Mouse (Mus musculus): Measurements from ENCODE around the gene Dennd1a.
A peak's percentile ranks its signal among the peaks of the same experiment; 100 is the strongest.

The Dennd1a gene

DNA sequence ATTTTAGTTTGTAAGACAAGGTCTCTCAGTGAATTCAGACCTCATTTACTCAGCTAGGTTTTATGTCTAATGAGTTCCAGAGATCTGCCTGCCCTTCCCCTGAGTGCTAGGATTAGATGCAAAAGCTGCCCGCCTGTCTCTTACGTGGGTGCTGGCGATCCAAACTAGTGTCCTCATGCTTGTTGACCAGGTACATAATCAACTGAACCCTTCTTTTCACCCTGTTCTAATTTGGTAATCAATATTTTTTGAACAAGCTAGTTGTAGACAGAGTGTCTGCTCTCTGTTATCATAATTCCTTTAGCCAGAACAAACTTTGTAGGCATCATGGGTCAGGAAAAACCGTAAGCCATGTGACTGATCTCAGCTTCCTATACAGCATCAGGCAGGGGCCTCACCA lies 241.9 kb downstream of the Dennd1a start:
- no peak for DNase-seq (ENCODE audit: low spot score)

DNA sequence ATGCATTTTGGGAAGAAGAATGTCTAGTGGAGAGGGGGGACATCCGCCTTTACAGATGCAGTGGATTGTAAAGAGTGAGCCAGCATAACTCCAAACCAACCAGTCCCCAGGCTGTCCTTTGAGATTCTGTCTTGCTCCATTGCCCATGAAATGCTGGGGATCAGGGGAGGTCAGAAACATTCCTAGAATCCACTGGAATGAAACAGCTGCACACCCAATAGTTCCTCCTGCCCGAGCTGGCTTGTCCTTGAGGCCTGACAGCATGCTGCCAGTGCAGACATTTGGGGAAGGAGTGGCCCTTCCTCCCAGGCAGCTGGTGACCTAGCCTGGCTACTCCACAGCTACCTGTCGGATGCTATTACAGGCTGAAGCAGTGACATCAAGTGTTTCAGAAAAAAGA lies 246.3 kb downstream of the Dennd1a start:
- no peak for DNase-seq (ENCODE audit: low spot score)

DNA sequence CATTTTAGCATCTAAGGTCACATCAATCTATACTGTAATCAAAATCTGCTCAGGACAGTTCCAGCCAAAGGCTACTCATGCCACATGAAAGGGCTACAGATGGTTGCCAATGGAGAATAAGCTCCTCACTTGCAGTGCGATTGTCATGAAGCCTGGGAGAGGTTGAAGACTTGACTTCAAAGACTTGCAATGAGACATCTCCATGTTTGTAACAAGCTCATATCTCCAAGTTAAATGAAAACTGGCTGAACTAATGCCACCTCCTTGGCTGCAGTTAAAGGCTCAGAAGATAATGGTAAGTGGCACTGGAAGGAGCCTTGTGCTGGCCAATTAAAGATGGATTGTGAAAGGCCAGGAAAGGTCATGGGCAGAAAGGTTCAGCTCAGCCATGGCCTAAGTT lies 247.6 kb downstream of the Dennd1a start:
- DNase-seq (ENCODE audit: low spot score): no peak

GRCm38 (mm10) chr2:38028317-38028716 lies 258.9 kb downstream of the Dennd1a start:
- no peak for DNase-seq (ENCODE audit: low spot score)

- no peak for DNase-seq (ENCODE audit: low spot score)
These were observed 261.6 kb downstream of the Dennd1a start for GRCm38 (mm10) chr2:38025615-38026014.

DNA sequence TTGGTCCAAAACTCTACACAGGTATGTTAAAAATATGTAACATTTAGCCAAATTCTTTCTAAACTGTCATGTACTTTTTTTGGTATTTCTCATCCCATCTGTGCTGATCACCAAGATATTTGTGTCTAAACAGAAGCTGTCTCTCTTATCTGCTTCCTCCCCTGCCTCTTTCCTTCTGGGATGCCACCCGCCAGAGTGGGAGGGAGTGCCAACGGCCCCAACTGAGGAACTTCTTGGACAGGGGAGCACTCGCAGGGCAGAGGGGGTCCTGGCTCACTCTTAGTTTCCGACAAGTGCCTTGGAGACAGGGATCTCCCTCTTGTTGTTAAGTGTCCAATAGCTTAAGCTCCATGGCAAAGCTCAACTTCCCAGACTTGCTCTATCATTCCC lies 263.5 kb downstream of the Dennd1a start:
- DNase-seq (ENCODE audit: low spot score): no peak

GRCm38 (mm10) chr2:38023054-38023740 lies 264.0 kb downstream of the Dennd1a start:
- no peak for DNase-seq (ENCODE audit: low spot score)

DNA sequence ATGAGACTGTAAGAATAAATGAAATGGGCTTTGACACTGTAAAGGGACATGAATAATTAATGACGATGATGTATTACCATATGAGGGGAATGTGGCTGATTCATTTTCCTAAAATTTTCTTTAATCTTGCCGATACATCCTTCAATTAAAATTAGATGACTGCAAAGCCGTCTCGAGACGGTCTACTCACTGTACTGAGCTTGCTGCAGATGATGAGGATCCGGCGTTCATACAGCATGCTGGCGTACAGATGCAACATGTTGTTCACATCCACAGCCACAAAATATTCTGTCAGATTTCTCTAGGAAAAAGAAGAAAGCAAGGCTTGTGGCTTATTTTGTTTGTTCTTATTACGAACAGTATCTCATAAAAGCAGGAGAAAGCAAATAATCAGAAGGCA lies 266.0 kb downstream of the Dennd1a start:
- no peak for DNase-seq (ENCODE audit: low spot score)

GRCm38 (mm10) chr2:38014702-38015101 lies 272.5 kb downstream of the Dennd1a start:
- DNase-seq (ENCODE audit: low spot score): no peak

GRCm38 (mm10) chr2:38013839-38014365 lies 273.3 kb downstream of the Dennd1a start:
- no peak for DNase-seq (ENCODE audit: low spot score)

- DNase-seq (ENCODE audit: low spot score): no peak
These were observed 280.0 kb downstream of the Dennd1a start for GRCm38 (mm10) chr2:38007238-38007637.

GRCm38 (mm10) chr2:38003183-38003680 lies 284.0 kb downstream of the Dennd1a start:
- DNase-seq (ENCODE audit: low spot score): no peak

DNA sequence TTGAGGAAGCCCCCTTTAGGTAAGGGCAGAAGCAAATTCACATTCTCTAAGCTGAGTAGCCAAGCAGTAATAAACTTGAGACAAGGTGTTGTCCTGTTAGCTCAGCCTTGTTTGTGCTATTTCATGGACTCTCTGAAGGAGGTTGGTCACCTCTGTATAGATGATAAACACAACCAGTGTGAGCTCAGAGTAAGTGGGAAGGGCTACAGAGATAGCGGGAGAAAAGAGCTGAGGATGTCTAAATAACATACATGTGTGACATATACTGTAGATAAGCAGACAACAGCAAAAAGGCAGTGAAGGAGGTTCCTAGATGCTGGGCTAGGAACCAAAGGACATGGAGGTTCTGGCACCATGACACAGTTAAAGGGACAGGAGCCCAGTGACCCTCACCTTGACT lies 286.2 kb downstream of the Dennd1a start:
- no peak for DNase-seq (ENCODE audit: low spot score)

DNA sequence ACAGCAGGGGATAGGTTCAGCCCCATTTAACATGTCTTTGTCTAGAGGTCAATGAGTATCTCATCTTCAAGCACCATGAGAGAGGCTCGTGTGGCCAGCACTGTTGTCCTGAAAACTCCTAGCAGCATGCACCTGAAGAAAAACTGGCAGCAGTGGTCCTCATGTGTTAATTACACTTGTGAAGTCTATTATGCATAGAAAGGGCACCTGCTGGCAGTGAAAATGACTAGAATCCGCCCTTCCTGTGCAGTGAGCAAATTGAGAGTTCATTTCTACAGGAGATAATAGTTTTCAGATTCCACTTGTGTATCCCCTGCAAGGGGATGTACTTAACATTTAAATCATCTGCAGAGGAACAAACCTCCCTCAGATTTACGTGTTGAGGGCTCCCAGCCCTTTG lies 289.2 kb downstream of the Dennd1a start:
- no peak for DNase-seq (ENCODE audit: low spot score)

GRCm38 (mm10) chr2:37989091-37989490 lies 298.1 kb downstream of the Dennd1a start:
- DNase-seq (ENCODE audit: low spot score): no peak

DNA sequence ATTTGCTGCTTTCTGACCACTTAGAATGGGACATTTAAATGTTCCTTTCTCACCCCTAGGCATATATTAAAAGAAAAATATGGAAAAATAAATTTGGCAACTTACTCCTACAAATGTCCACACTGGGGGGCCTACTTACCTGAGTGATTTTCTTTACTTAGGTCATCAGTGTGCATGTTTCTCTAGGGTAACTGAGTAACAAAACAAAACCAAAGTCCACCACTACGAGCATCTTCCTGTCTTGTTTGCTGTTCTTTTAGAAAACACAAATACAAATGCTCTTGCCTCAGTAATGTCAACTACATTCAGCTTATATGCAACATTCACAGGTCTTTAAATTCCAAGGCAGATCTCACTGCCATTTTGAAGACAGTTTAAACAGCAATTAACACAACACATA lies 298.9 kb downstream of the Dennd1a start:
- DNase-seq (ENCODE audit: low spot score): no peak

- no peak for DNase-seq (ENCODE audit: low spot score)
These were observed 301.4 kb downstream of the Dennd1a start for GRCm38 (mm10) chr2:37985690-37986222.

GRCm38 (mm10) chr2:37982714-37983113 lies 304.5 kb downstream of the Dennd1a start:
- DNase-seq (ENCODE audit: low spot score): no peak

- peak; percentile 7 for DNase-seq (ENCODE audit: low spot score)
These were observed 305.4 kb downstream of the Dennd1a start for GRCm38 (mm10) chr2:37981562-37982403.

- no peak for DNase-seq (ENCODE audit: low spot score)
These were observed 313.0 kb downstream of the Dennd1a start for GRCm38 (mm10) chr2:37974201-37974600.

DNA sequence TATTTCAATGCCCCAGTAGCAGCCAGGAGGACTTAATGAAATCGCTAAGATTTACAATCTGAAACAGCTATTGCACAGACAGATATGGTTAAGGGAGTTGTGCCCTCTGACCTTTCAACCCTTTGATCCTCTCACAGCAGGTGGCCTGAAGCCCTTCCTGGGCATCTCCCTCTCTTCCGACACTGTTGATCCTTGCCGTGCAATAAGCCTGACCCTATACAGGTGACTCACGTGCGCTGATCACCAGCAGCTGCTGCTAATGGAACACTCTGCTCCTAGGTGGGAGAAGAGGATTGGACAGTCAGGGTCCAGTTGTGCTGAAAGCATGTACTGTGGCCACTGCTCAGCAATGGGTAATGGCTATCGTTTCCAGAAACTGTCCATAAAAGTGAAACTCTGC lies 314.6 kb downstream of the Dennd1a start:
- no peak for DNase-seq (ENCODE audit: low spot score)

GRCm38 (mm10) chr2:37971726-37972125 lies 315.5 kb downstream of the Dennd1a start:
- no peak for DNase-seq (ENCODE audit: low spot score)

Measured in T-cell, adult 2 months (primary cell).